Mouse (Mus musculus): ENCODE measurements around the gene Keap1.
A peak's percentile ranks its signal among the peaks of the same experiment; 100 is the strongest.

- no peak for TF ChIP-seq HCFC1 (IDR thresholded peaks at IDR 0.05; ENCODE audit: borderline replicate concordance, insufficient read depth, low read length)
- TF ChIP-seq CHD2 (IDR thresholded peaks at IDR 0.05; ENCODE audit: low read depth, low read length): no peak
- TF ChIP-seq ZNF384 (IDR thresholded peaks at IDR 0.05; ENCODE audit: low read depth, low read length): peak; percentile 91
- no peak for TF ChIP-seq MAFK (IDR thresholded peaks at IDR 0.05; ENCODE audit: insufficient read depth, low read depth, low read length)
These were observed 30.5 kb downstream of the Keap1 start for GRCm38 (mm10) chr9:21208626-21209025.

Measured in ES-E14 (cell line).